Mouse (Mus musculus) C2C12 (cell line): ENCODE data around the gene Grk5. TPM values are rescaled to one million over a fixed set of nuclear protein-coding genes. Genes with fewer than 3 reads are reported as not detected.

Experiments used
- H3K27me3 ChIP-seq: one replicate; pipeline ENCODE4 v1.6.1; 2011; ENCODE audit not compliant: control insufficient read depth, insufficient read depth, insufficient read length
- H3K36me3 ChIP-seq: one replicate; pipeline ENCODE4 v1.6.1; 2011; ENCODE audit not compliant: control insufficient read depth, insufficient read depth
- H3K4me3 ChIP-seq: one replicate; pipeline ENCODE4 v1.5.1; 2011; ENCODE audit warnings: mild to moderate bottlenecking, control low read depth; ENCODE audit not compliant: poor library complexity, insufficient read depth, severe bottlenecking
- H3K79me2 ChIP-seq: one replicate; pipeline ENCODE4 v1.6.1; 2011; ENCODE audit not compliant: control insufficient read depth, insufficient read depth
- H3K79me3 ChIP-seq: one replicate; pipeline ENCODE4 v1.6.1; 2011; ENCODE audit warnings: low read depth, control low read depth
- H3ac ChIP-seq: one replicate; pipeline ENCODE3; 2011; ENCODE audit warnings: low read depth; ENCODE audit not compliant: control insufficient read depth, insufficient read length
- CEBPB ChIP-seq: IDR thresholded peaks from one replicate; pipeline ENCODE4 v1.6.1; 2011; ENCODE audit warnings: low read depth, mild to moderate bottlenecking, control low read depth, moderate library complexity
- CTCF ChIP-seq: IDR thresholded peaks from one replicate; pipeline ENCODE4 v1.5.1; 2011; ENCODE audit not compliant: control insufficient read depth, insufficient read depth, insufficient read length
- FOSL1 ChIP-seq: IDR thresholded peaks from one replicate; pipeline ENCODE4 v1.8.0; 2011; ENCODE audit warnings: mild to moderate bottlenecking, low read length; ENCODE audit not compliant: poor library complexity, insufficient read depth, severe bottlenecking
- MAX ChIP-seq: IDR thresholded peaks from one replicate; pipeline ENCODE4 v1.6.1; 2011; ENCODE audit warnings: mild to moderate bottlenecking, control low read depth
- MYOD1 ChIP-seq: IDR thresholded peaks from one replicate; pipeline ENCODE4 v1.6.1; 2011; ENCODE audit warnings: low read depth; ENCODE audit not compliant: control insufficient read depth, insufficient read length
- MYOG ChIP-seq: IDR thresholded peaks from one replicate; pipeline ENCODE4 v1.6.1; 2011; ENCODE audit not compliant: control insufficient read depth, insufficient read length; ENCODE audit errors: extremely low read depth
- USF1 ChIP-seq: IDR thresholded peaks from one replicate; pipeline ENCODE4 v1.6.1; 2011; ENCODE audit warnings: low read depth, mild to moderate bottlenecking, control low read depth, moderate library complexity
- polyA plus RNA-seq: library from polyadenylated mRNA; unstranded; fragments of >200 nt; fragmentation: generic; extraction: Trizol; gene quantifications from one replicate; pipeline ENCODE4 v1.2.1, GENCODE M21; 2012; ENCODE audit warnings: missing spikeins

Gene Grk5
- polyA plus RNA-seq, 1 experiment, result 1.1 TPM

DNA sequence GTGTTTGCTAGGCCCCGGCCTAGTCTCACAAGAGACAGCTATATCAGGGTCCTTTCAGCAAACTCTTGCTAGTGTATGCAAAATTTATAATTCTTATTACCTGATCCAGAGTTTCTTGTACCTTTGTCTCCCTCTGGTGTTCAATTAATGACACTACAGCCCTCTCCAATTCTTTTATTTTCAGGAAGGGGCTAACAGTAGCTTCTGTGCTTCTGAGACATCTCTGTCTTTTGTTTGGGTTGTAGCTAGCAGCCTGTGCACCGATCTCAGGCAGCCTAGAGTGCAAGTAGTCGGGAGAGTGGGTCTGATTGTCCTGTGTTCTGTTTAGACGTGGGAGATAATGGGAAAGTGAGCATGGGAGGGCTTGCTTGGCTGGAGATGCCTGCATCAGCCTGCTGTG lies 208.2 kb downstream of the Grk5 start:
- Histone ChIP-seq H3ac (no peak overlapping the region), H3K36me3 (no peaks in the 10 kb centered on the region), H3K79me3 (no peaks in the 10 kb centered on the region), H3K79me2 (no peaks in the 10 kb centered on the region), H3K27me3 (no peaks in the 10 kb centered on the region), H3K4me3 (no peak overlapping the region)
- TF ChIP-seq MYOD1, result no peak
- TF ChIP-seq MAX, result no peak
- TF ChIP-seq CEBPB, result no peak
- no peak for TF ChIP-seq CTCF
- TF ChIP-seq USF1, result no peak
- no peak for TF ChIP-seq MYOG
- TF ChIP-seq FOSL1, result no peak

DNA sequence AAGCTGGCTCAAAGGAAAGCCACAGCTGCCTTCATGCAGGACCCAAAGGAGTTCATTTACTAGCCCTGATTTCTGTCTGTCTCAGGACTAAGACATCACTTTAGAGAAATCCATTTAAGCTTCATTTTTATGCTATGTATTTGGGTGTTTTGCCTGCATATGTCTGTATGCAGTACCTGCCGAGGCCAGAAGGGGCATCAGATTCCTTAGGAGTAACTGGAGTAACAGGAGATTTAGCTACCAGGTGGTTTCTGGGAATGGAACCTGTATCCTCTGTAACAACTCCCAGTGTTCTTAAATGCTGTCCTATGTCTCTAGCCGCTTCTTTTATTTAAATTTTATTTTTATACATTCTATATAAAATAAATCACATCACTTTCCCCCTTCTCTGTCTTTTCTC lies 220.6 kb downstream of the Grk5 start:
- no peaks in the 10 kb centered on the region for H3K36me3 ChIP-seq
- no peak overlapping the region for H3ac ChIP-seq
- H3K4me3 ChIP-seq, result no peak overlapping the region
- H3K79me2 ChIP-seq, result no peaks in the 10 kb centered on the region
- no peaks in the 10 kb centered on the region for H3K27me3 ChIP-seq
- no peaks in the 10 kb centered on the region for H3K79me3 ChIP-seq
- TF ChIP-seq MYOD1 (no peak), MYOG (no peak), MAX (no peak), USF1 (no peak), FOSL1 (no peak), CTCF (no peak), CEBPB (no peak)

DNA sequence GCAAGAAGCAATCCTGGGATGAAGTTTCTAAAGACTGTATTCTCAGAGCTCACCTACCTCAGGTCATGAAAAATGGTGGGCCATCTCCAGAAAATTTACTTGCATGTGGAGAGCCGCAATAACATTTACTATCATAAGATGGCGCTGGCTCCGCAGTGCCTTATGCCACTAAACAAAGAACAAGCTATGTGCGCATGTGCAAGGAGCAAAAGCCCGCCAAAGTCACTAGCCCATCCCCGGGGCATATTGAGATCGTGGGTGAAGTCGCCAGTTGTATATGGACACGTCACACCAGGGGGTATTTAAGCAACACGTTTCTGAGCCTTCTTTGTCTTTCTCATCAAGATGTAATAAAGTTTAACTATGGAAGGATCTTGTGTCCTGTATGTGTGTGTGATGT lies 241.5 kb downstream of the Grk5 start:
- Histone ChIP-seq H3K79me3 (peaks cover 7% of the 10 kb centered on the region), H3K27me3 (no peaks in the 10 kb centered on the region), H3K36me3 (no peaks in the 10 kb centered on the region), H3K4me3 (no peak overlapping the region), H3ac (no peak overlapping the region), H3K79me2 (no peaks in the 10 kb centered on the region)
- TF ChIP-seq CEBPB, result no peak
- no peak for TF ChIP-seq CTCF
- no peak for TF ChIP-seq MYOD1
- TF ChIP-seq MAX, result no peak
- TF ChIP-seq USF1, result no peak
- no peak for TF ChIP-seq FOSL1
- no peak for TF ChIP-seq MYOG

DNA sequence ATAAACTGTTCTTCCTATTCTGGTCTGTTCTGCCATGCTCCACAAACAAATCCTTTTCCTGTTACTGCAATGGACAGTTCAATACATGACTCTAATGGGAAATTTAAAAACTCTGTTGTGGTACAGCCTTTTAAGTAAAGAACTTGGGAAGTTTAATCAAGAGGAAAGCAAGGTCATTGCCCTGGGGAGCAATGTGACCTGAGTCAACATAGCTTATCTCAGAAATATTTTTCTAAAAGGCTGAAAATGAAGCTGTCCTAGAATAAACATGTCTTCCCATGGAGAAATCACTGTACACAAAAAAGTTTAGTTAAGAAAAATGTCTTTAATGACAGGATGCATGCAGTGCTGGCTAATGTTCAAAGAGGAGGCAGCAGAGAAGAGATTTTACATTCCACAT lies 249.1 kb downstream of the Grk5 start:
- Histone ChIP-seq H3ac (no peak overlapping the region), H3K4me3 (no peak overlapping the region), H3K79me2 (peaks cover 23% of the 10 kb centered on the region), H3K36me3 (no peaks in the 10 kb centered on the region), H3K27me3 (no peaks in the 10 kb centered on the region), H3K79me3 (peaks cover 13% of the 10 kb centered on the region)
- TF ChIP-seq USF1, result no peak
- no peak for TF ChIP-seq MAX
- TF ChIP-seq CTCF, result no peak
- no peak for TF ChIP-seq CEBPB
- TF ChIP-seq MYOG, result no peak
- TF ChIP-seq MYOD1, result no peak
- TF ChIP-seq FOSL1, result no peak

- Histone ChIP-seq H3K79me3 (peaks cover 13% of the 10 kb centered on the region), H3K36me3 (no peaks in the 10 kb centered on the region), H3K4me3 (peak within 1 kb of the TSS; percentile 80), H3ac (peak within 1 kb of the TSS; percentile 99), H3K27me3 (no peaks in the 10 kb centered on the region), H3K79me2 (peaks cover 23% of the 10 kb centered on the region)
- no peak for TF ChIP-seq MYOG
- TF ChIP-seq FOSL1, result no peak
- no peak for TF ChIP-seq MAX
- no peak for TF ChIP-seq MYOD1
- no peak for TF ChIP-seq CEBPB
- no peak for TF ChIP-seq USF1
- TF ChIP-seq CTCF, result no peak
These were observed 251.0 kb downstream of the Grk5 start, which contains the start of gene Zfp950 for GRCm38 (mm10) chr19:61140342-61141206. TSS of gene Zfp950 (minus strand) at chr19:61140840.

DNA sequence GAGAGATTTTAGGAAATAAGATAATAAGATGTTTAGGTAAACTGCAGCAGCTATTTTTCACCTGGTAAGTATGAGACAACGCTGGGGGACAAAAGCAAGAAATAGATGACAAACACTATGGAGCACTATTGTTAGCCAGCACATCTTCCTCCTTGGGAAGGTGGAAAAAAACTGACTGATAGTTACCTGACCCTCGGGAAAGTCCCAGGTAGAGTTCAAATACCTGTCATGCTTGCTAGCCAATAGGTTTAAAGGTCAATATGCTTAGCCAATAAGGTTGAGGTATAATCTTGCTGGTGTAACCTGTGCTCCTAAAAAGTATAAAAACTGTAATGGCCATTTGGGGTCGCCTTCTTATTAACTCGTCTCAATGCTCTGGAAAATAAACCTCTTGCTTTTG lies 251.8 kb downstream of the Grk5 start:
- H3K36me3 ChIP-seq, result no peaks in the 10 kb centered on the region
- H3K4me3 ChIP-seq, result peak overlapping the region; percentile 80
- H3ac ChIP-seq, result no peak overlapping the region
- TF ChIP-seq FOSL1 (no peak), MAX (no peak), MYOG (no peak), CTCF (no peak), MYOD1 (no peak), CEBPB (no peak), USF1 (no peak)
- peaks cover 23% of the 10 kb centered on the region for H3K79me2 ChIP-seq
- peaks cover 13% of the 10 kb centered on the region for H3K79me3 ChIP-seq
- no peaks in the 10 kb centered on the region for H3K27me3 ChIP-seq
